Mouse (Mus musculus) heart, embryonic 13.5 days (tissue): ENCODE measurements at regions not wholly inside any gene's neighbourhood (a gene's known extent, or its start where the extent isn't known, plus 50 kb on each side); places are given as distances from the start of the nearest gene placed in this dataset.

Source experiments
- ATAC-seq: fragments of 200-750 bp; cut with Nextera tagmentation; 2 replicates; pipeline ENCODE4 v1.8.0; 2017; ENCODE audit warnings: moderate TSS enrichment; ENCODE audit not compliant: insufficient number of reproducible peaks, low FRiP score, low TSS enrichment; ENCODE audit errors: extremely low read depth
- H3K27ac ChIP-seq: fragments of 300-500 bp; sonication (generic); replicated peaks from 2 replicates; pipeline ENCODE4 v1.5.1; 2015; ENCODE audit warnings: moderate library complexity, mild to moderate bottlenecking, inconsistent platforms
- H3K27me3 ChIP-seq: fragments of 300-500 bp; sonication (generic); replicated peaks from 2 replicates; pipeline ENCODE4 v1.6.1; 2015; ENCODE audit warnings: mild to moderate bottlenecking, inconsistent platforms
- H3K36me3 ChIP-seq: fragments of 300-500 bp; sonication (generic); 2 replicates; pipeline ENCODE4 v1.6.1; 2015; ENCODE audit warnings: mild to moderate bottlenecking, inconsistent platforms
- H3K4me1 ChIP-seq: fragments of 300-500 bp; sonication (generic); 2 replicates; pipeline ENCODE4 v1.6.1; 2015; ENCODE audit warnings: inconsistent platforms
- H3K4me2 ChIP-seq: fragments of 300-500 bp; sonication (generic); 2 replicates; pipeline ENCODE4 v1.6.1; 2015; ENCODE audit warnings: inconsistent platforms, mild to moderate bottlenecking, moderate library complexity
- H3K4me3 ChIP-seq: fragments of 300-500 bp; sonication (generic); 2 replicates; pipeline ENCODE4 v1.5.1; 2015; ENCODE audit warnings: moderate library complexity, mild to moderate bottlenecking, inconsistent platforms
- H3K9ac ChIP-seq: fragments of 300-500 bp; sonication (generic); 2 replicates; pipeline ENCODE4 v1.6.1; 2015; ENCODE audit warnings: inconsistent platforms, mild to moderate bottlenecking, moderate library complexity
- H3K9me3 ChIP-seq: fragments of 300-500 bp; sonication (generic); 2 replicates; pipeline ENCODE4 v1.6.1; 2016; ENCODE audit warnings: inconsistent platforms
- WGBS: fragments of 180-500 bp; shearing (Covaris S2); methylation state at CpG from one replicate; pipeline ENCODE4 v1.1.7; 2015; ENCODE audit warnings: mixed read lengths; 5-methylcytosine and 5-hydroxymethylcytosine counted together

GRCm38 (mm10) chr4:31404840-31405714 is 558.8 kb upstream of the Map3k7 start:
- ATAC-seq, result peak; percentile 61
- H3K36me3 ChIP-seq, result no peaks in the 10 kb centered on the region
- peak overlapping the region; percentile 87 for H3K27ac ChIP-seq
- peak overlapping the region; percentile 63 for H3K4me2 ChIP-seq
- H3K4me3 ChIP-seq, result peak overlapping the region; percentile 22
- peaks cover 29% of the 10 kb centered on the region for H3K4me1 ChIP-seq
- peak overlapping the region; percentile 15; the same call in 1 of the 2 replicates for H3K9ac ChIP-seq
- no peaks in the 10 kb centered on the region for H3K9me3 ChIP-seq
- H3K27me3 ChIP-seq, result no peaks in the 10 kb centered on the region
- 20% methylated on average over 16 of the region's 16 CpGs for WGBS

DNA sequence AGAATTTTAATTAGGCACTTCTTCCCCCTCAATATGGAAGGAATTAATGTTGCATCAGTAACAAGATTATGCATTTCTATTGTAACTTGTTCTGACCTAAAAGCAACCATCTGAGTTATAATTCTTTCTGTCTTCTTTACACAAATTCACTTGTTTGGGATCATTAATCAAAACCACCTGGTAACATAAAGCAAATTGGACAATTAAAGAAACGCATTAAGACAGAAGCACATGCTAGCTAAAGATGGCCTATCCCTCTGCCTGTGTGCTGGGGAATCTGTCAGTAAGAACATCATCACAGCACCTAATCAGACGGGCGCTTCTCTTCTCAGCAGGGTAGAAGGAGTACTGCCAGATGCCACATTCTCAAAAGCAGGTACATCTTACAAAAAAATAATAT is 553.7 kb upstream of the Map3k7 start:
- no peaks in the 10 kb centered on the region for H3K9me3 ChIP-seq
- H3K4me1 ChIP-seq, result peaks cover 10% of the 10 kb centered on the region
- no peak overlapping the region for H3K4me3 ChIP-seq
- H3K27ac ChIP-seq, result no peak overlapping the region
- H3K27me3 ChIP-seq, result no peaks in the 10 kb centered on the region
- H3K4me2 ChIP-seq, result no peak overlapping the region
- H3K36me3 ChIP-seq, result no peaks in the 10 kb centered on the region
- ATAC-seq, result no peak
- 71% methylated on average over 3 of the region's 3 CpGs for WGBS
- H3K9ac ChIP-seq, result no peak overlapping the region

DNA sequence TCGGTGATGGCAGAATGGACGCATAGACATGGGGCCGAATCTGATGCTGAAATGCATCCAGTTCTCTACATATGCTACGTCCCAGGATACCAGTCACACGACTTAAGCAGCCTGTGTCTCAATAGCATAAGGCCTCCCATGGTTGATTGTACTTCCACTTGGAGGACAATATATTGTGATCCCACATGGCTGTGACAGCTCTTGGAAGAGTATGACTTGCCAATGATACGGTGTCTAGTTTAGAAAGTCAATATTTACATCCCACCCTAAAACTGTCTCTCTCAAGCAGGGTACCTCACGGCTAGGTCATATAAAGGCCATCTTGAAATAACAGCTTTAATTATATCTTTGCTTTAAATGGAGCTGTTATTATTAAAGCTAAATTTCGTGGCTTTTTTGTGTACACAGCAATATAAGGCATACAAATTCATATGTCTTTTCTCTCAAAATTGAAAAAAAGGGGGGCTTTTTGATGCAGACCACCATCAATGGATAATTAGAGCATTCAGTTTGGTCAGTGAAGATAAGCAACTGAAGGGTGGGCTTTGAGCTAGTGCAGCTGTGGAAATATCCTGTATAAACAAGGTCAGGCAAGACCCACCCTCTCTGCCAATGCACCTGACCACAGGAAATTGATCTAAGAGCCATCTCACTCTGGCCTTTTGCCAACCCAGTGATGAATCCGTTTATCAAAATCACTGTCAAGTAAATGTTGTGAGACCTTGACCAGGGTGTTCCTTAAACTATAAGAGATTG is 551.9 kb upstream of the Map3k7 start:
- H3K9me3 ChIP-seq, result no peaks in the 10 kb centered on the region
- H3K4me2 ChIP-seq, result no peak overlapping the region
- ATAC-seq, result no peak
- WGBS, result 70% methylated on average over 9 of the region's 9 CpGs
- H3K27me3 ChIP-seq, result no peaks in the 10 kb centered on the region
- H3K4me1 ChIP-seq, result peaks cover under 1% of the 10 kb centered on the region; the same call in 1 of the 2 replicates
- H3K4me3 ChIP-seq, result no peak overlapping the region
- H3K9ac ChIP-seq, result no peak overlapping the region
- H3K36me3 ChIP-seq, result no peaks in the 10 kb centered on the region
- no peak overlapping the region for H3K27ac ChIP-seq

- Histone ChIP-seq H3K9ac (no peak overlapping the region), H3K4me1 (peaks cover 13% of the 10 kb centered on the region), H3K4me3 (no peak overlapping the region), H3K27ac (no peak overlapping the region), H3K36me3 (no peaks in the 10 kb centered on the region), H3K9me3 (no peaks in the 10 kb centered on the region), H3K4me2 (no peak overlapping the region), H3K27me3 (no peaks in the 10 kb centered on the region)
- ATAC-seq, result no peak
- 85% methylated on average over 4 of the region's 4 CpGs for WGBS
Observed at GRCm38 (mm10) chr4:31417161-31417560, 546.7 kb upstream of the Map3k7 start.

DNA sequence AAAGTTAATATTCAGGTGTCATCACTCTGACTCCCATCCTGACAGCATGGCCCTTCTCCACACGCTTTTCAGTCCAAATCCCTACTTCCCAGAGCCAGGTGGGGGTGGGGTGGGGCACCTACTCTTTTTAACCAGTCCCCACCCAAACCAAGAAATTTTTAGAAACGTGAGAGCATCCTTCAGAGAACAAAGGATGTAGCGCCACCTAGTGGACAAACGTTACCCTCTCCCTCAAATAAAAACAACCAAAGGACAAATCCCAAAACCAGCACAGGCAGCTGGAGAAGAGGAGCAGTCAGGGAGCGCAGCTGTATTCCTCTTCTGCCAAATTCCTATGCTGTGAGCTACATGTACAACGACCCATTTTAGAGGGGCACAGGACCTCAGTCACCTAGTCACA is 544.7 kb upstream of the Map3k7 start:
- WGBS, result 15% methylated on average over 6 of the region's 6 CpGs
- no peak overlapping the region for H3K9ac ChIP-seq
- H3K9me3 ChIP-seq, result no peaks in the 10 kb centered on the region
- H3K4me2 ChIP-seq, result no peak overlapping the region
- no peak; the same call in 1 of the 2 replicates for ATAC-seq
- peak overlapping the region; percentile 50; the same call in 1 of the 2 replicates for H3K27ac ChIP-seq
- H3K4me3 ChIP-seq, result no peak overlapping the region
- H3K4me1 ChIP-seq, result peaks cover 13% of the 10 kb centered on the region
- no peaks in the 10 kb centered on the region for H3K27me3 ChIP-seq
- no peaks in the 10 kb centered on the region for H3K36me3 ChIP-seq

GRCm38 (mm10) chr4:31420167-31420566 is 543.7 kb upstream of the Map3k7 start:
- Histone ChIP-seq H3K9me3 (no peaks in the 10 kb centered on the region), H3K4me2 (no peak overlapping the region), H3K9ac (no peak overlapping the region), H3K4me1 (peaks cover 20% of the 10 kb centered on the region), H3K27me3 (no peaks in the 10 kb centered on the region), H3K4me3 (no peak overlapping the region), H3K27ac (no peak overlapping the region), H3K36me3 (no peaks in the 10 kb centered on the region)
- no peak for ATAC-seq
- WGBS, result 78% methylated on average over 9 of the region's 9 CpGs

- peaks cover 33% of the 10 kb centered on the region for H3K4me1 ChIP-seq
- H3K4me2 ChIP-seq, result no peak overlapping the region
- ATAC-seq, result no peak
- no peak overlapping the region for H3K4me3 ChIP-seq
- no peaks in the 10 kb centered on the region for H3K9me3 ChIP-seq
- WGBS, result 69% methylated on average over 5 of the region's 5 CpGs
- H3K36me3 ChIP-seq, result no peaks in the 10 kb centered on the region
- H3K27me3 ChIP-seq, result no peaks in the 10 kb centered on the region
- H3K27ac ChIP-seq, result no peak overlapping the region
- H3K9ac ChIP-seq, result no peak overlapping the region
Observed at GRCm38 (mm10) chr4:31421386-31421785, 542.5 kb upstream of the Map3k7 start.

- 20% methylated on average over 7 of the region's 7 CpGs for WGBS
- no peak for ATAC-seq
- Histone ChIP-seq H3K27ac (peak overlapping the region; percentile 86), H3K4me3 (no peak overlapping the region), H3K9ac (no peak overlapping the region), H3K36me3 (no peaks in the 10 kb centered on the region), H3K27me3 (no peaks in the 10 kb centered on the region), H3K4me2 (no peak overlapping the region), H3K4me1 (peaks cover 36% of the 10 kb centered on the region), H3K9me3 (no peaks in the 10 kb centered on the region)
Observed at GRCm38 (mm10) chr4:31425135-31425534, 538.8 kb upstream of the Map3k7 start.

GRCm38 (mm10) chr4:31425716-31426115 is 538.2 kb upstream of the Map3k7 start:
- peak overlapping the region; percentile 86 for H3K27ac ChIP-seq
- ATAC-seq, result no peak
- WGBS, result 61% methylated on average over 4 of the region's 4 CpGs

DNA sequence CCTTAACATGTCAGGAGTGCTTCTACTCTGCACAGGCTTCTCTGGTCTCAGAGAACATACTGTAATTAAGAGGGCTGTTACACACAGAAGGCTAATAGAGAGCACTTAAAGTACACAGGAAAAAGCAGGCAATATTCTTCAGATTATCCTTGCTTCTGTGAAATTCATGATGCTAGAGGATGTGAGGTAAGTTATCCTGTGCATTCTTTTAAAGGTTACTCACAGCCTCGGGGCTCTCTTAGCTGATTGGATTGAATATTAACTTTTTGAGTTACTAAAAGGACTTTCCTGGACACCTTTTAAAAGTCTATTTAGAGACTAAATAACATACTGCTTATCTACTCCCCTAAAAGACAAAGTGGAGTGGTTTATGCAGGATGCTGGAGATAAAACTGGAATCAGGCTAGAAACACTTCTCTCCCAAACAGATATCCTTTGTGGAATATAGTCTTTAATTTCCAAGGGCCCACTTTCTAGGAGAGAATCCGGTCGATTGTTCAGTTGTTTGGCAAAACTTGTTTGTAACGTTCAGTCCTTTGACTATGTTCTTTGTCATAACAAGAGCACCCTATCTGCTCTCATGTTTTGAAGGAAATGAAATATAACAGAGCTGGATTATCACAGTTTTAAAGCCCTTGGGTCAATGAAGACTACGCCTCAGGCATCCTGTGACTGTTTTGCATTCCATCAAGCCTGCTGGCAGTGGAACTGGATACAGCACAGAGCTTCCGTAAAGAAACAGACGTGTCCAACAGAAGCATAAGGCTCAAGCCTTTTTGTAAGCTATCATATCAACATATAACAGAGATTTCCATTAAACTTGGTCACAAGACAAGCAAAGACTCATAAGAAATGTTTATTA is 537.5 kb upstream of the Map3k7 start:
- peak overlapping the region; percentile 86 for H3K27ac ChIP-seq
- 29% methylated on average over 7 of the region's 7 CpGs for WGBS

More at GRCm38 (mm10) chr4:31425716-31426115, 538.2 kb upstream of the Map3k7 start:
- Histone ChIP-seq H3K4me2 (no peak overlapping the region), H3K27me3 (no peaks in the 10 kb centered on the region), H3K9me3 (no peaks in the 10 kb centered on the region), H3K9ac (no peak overlapping the region), H3K36me3 (no peaks in the 10 kb centered on the region), H3K4me3 (no peak overlapping the region), H3K4me1 (peaks cover 33% of the 10 kb centered on the region)

DNA sequence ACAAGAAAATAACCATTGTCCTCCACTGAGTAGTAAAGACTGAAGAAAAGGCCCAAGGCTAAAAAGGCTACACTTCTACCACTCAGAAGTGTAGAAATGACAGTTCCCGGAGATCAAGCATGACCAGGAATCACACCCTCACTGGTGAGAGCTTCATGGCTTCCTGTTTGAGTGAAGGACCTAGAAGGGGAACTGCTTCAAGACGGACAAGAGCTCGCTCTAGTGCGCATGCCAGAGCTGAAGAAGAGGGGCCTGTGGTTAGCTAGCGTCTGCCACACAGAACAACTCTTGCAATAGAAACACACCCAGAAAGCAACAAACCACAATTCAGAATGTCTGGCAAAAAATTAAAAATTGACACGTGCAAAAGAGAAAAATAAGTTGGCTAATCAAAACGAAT is 530.0 kb upstream of the Map3k7 start:
- H3K36me3 ChIP-seq, result no peaks in the 10 kb centered on the region
- no peaks in the 10 kb centered on the region for H3K9me3 ChIP-seq
- no peak overlapping the region for H3K27ac ChIP-seq
- ATAC-seq, result no peak
- H3K27me3 ChIP-seq, result no peaks in the 10 kb centered on the region
- H3K4me2 ChIP-seq, result no peak overlapping the region
- WGBS, result 77% methylated on average over 7 of the region's 7 CpGs
- no peak overlapping the region for H3K4me3 ChIP-seq
- H3K9ac ChIP-seq, result no peak overlapping the region
- H3K4me1 ChIP-seq, result peaks cover 1% of the 10 kb centered on the region; the same call in 1 of the 2 replicates

More for the DNA sequence above, 537.5 kb upstream of the Map3k7 start:
- Histone ChIP-seq H3K9me3 (no peaks in the 10 kb centered on the region), H3K36me3 (no peaks in the 10 kb centered on the region), H3K4me1 (peaks cover 26% of the 10 kb centered on the region), H3K27me3 (no peaks in the 10 kb centered on the region), H3K4me3 (no peak overlapping the region), H3K9ac (no peak overlapping the region), H3K4me2 (no peak overlapping the region)
- ATAC-seq, result peak; percentile 63
